Mouse (Mus musculus): ENCODE results near the gene Rom1.

Gene Rom1

GRCm38 (mm10) chr19:8941515-8942217 lies 12.5 kb upstream of the Rom1 start, which contains the start of gene Mta2:
TSS of gene Mta2 (plus strand) at chr19:8941875.
- peak; percentile 97 for DNase-seq

GRCm38 (mm10) chr19:8941136-8941514 lies 12.0 kb upstream of the Rom1 start:
- peak; percentile 69 for DNase-seq

GRCm38 (mm10) chr19:8940526-8941133 lies 11.5 kb upstream of the Rom1 start:
- DNase-seq: peak; percentile 73

- no peak for DNase-seq
These were observed 7.6 kb upstream of the Rom1 start for GRCm38 (mm10) chr19:8936736-8937135.

- no peak for DNase-seq
These were observed 1.6 kb upstream of the Rom1 start for GRCm38 (mm10) chr19:8930771-8931170.

GRCm38 (mm10) chr19:8930117-8930516 lies 961 bp upstream of the Rom1 start:
- DNase-seq: no peak

GRCm38 (mm10) chr19:8928689-8929223 lies 400 bp downstream of the Rom1 start:
- DNase-seq: peak; percentile 85

GRCm38 (mm10) chr19:8927891-8928525 lies 1.1 kb downstream of the Rom1 start:
- no peak for DNase-seq

- peak; percentile 44 for DNase-seq
These were observed 2.4 kb downstream of the Rom1 start for GRCm38 (mm10) chr19:8926766-8927165.

- DNase-seq: no peak
These were observed 7.4 kb downstream of the Rom1 start for GRCm38 (mm10) chr19:8921741-8922140.

- DNase-seq: no peak
These were observed 8.3 kb downstream of the Rom1 start for GRCm38 (mm10) chr19:8920836-8921291.

GRCm38 (mm10) chr19:8920073-8920736 lies 9.0 kb downstream of the Rom1 start, which contains the start of gene B3gat3:
TSS of gene B3gat3 (plus strand) at chr19:8920374.
- peak; percentile 96 for DNase-seq

- no peak for DNase-seq
These were observed 9.5 kb downstream of the Rom1 start for GRCm38 (mm10) chr19:8919684-8920072.

- DNase-seq: no peak
These were observed 10.2 kb downstream of the Rom1 start for GRCm38 (mm10) chr19:8919000-8919399.

GRCm38 (mm10) chr19:8914212-8914611 lies 14.9 kb downstream of the Rom1 start:
- DNase-seq: no peak

GRCm38 (mm10) chr19:8911810-8912209 lies 17.3 kb downstream of the Rom1 start:
- DNase-seq: no peak

GRCm38 (mm10) chr19:8908531-8908930 lies 20.6 kb downstream of the Rom1 start:
- no peak for DNase-seq

- no peak for DNase-seq
These were observed 25.7 kb downstream of the Rom1 start for GRCm38 (mm10) chr19:8903412-8903811.

GRCm38 (mm10) chr19:8899079-8899478 lies 30.1 kb downstream of the Rom1 start:
- no peak for DNase-seq

- no peak for DNase-seq
These were observed 30.6 kb downstream of the Rom1 start for GRCm38 (mm10) chr19:8898576-8898975.

- DNase-seq: peak; percentile 95
These were observed 31.2 kb downstream of the Rom1 start, which contains the start of gene Ganab for GRCm38 (mm10) chr19:8897865-8898495. TSS of gene Ganab (plus strand) at chr19:8898071.

GRCm38 (mm10) chr19:8897211-8897864 lies 31.8 kb downstream of the Rom1 start:
- DNase-seq: peak; percentile 68

All from cerebellum, adult 11-12 months (tissue).